Mouse (Mus musculus) forebrain, embryonic 15.5 days (tissue): ENCODE results near the gene Mageb16. TPM values are rescaled to one million over a fixed set of nuclear protein-coding genes. Genes with fewer than 3 reads are reported as not detected.

ENCODE experiments used
- ATAC-seq: fragments of 200-750 bp; cut with Nextera tagmentation; replicated peaks from 2 replicates; pipeline ENCODE4 v1.8.0; 2017; ENCODE audit warnings: mild to moderate bottlenecking, moderate TSS enrichment, moderate library complexity
- H3K27ac ChIP-seq: fragments of 300-500 bp; sonication (generic); replicated peaks from 2 replicates; pipeline ENCODE4 v1.5.1; 2015; ENCODE audit warnings: mild to moderate bottlenecking, inconsistent platforms
- H3K27me3 ChIP-seq: fragments of 300-500 bp; sonication (generic); 2 replicates; pipeline ENCODE4 v1.6.1; 2015; ENCODE audit warnings: inconsistent platforms
- H3K36me3 ChIP-seq: fragments of 300-500 bp; sonication (generic); 2 replicates; pipeline ENCODE4 v1.6.1; 2015; ENCODE audit warnings: mild to moderate bottlenecking, inconsistent platforms
- H3K4me1 ChIP-seq: fragments of 300-500 bp; sonication (generic); 2 replicates; pipeline ENCODE4 v1.6.1; 2015; ENCODE audit warnings: inconsistent platforms
- H3K4me2 ChIP-seq: fragments of 300-500 bp; sonication (generic); replicated peaks from 2 replicates; pipeline ENCODE4 v1.6.1; 2015; ENCODE audit warnings: mild to moderate bottlenecking, inconsistent platforms
- H3K4me3 ChIP-seq: fragments of 300-500 bp; sonication (generic); 2 replicates; pipeline ENCODE4 v1.5.1; 2015; ENCODE audit warnings: mild to moderate bottlenecking, inconsistent platforms
- H3K9ac ChIP-seq: fragments of 300-500 bp; sonication (generic); replicated peaks from 2 replicates; pipeline ENCODE4 v1.6.1; 2015; ENCODE audit warnings: mild to moderate bottlenecking, inconsistent platforms
- H3K9me3 ChIP-seq: fragments of 300-500 bp; sonication (generic); 2 replicates; pipeline ENCODE4 v1.6.1; 2016; ENCODE audit warnings: inconsistent platforms
- WGBS: fragments of 180-500 bp; shearing (Covaris S2); methylation state at CpG from one replicate; pipeline ENCODE4 v1.1.7; 2015; ENCODE audit warnings: mixed read lengths; 5-methylcytosine and 5-hydroxymethylcytosine counted together
- polyA plus RNA-seq: library from polyadenylated mRNA; unstranded; fragments of >200 nt; fragmentation: Nextera tagmentation; extraction: Ambion mirVana; gene quantifications from 2 replicates; pipeline ENCODE4 v1.2.1, GENCODE M21; 2015

Mageb16 gene
- polyA plus RNA-seq = 0.15 and 0.19 TPM in 2 replicates

DNA sequence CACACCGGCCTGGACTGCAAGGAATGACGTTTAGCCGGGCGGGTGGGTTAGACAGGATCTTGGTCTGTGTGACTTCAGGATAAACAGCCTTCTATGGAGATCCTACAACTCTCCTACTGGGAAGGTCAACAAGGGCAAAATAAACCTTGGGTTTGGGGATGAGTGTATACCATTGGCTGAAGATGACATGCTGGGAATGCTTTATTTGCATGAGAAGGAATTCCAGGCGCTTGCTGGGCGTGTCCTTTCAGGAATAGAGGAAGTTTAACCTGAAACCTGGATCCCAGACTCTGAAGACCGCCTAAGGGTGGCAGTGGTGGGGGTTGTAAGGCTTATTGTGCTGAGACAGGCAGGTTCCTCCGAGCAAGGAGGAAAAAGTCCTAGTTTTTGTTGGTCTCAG, at the start of gene Mageb16:
Gene Mageb16 (minus strand): TSS at position 25 of the 400 bp plus-strand sequence.
- Histone ChIP-seq H3K4me1 (no peaks in the 10 kb centered on the region), H3K27ac (no peak within 1 kb of the TSS), H3K9me3 (no peaks in the 10 kb centered on the region), H3K4me3 (no peak within 1 kb of the TSS), H3K27me3 (no peaks in the 10 kb centered on the region), H3K4me2 (no peak within 1 kb of the TSS), H3K36me3 (no peaks in the 10 kb centered on the region), H3K9ac (no peak within 1 kb of the TSS)
- 59% methylated on average over 8 of the region's 8 CpGs for WGBS
- no peak for ATAC-seq

GRCm38 (mm10) chrX:79651091-79651490, 20.1 kb downstream of the Mageb16 start:
- ATAC-seq = no peak
- Histone ChIP-seq H3K9me3 (no peaks in the 10 kb centered on the region), H3K27me3 (no peaks in the 10 kb centered on the region), H3K4me3 (no peak overlapping the region), H3K36me3 (no peaks in the 10 kb centered on the region), H3K27ac (no peak overlapping the region), H3K4me2 (no peak overlapping the region), H3K9ac (no peak overlapping the region), H3K4me1 (no peaks in the 10 kb centered on the region)
- WGBS = 35% methylated on average over 2 of the region's 2 CpGs

- no peak overlapping the region for H3K9ac ChIP-seq
- H3K27me3 ChIP-seq = no peaks in the 10 kb centered on the region
- no peaks in the 10 kb centered on the region for H3K36me3 ChIP-seq
- 89% methylated on average over 15 of the region's 15 CpGs for WGBS
- no peaks in the 10 kb centered on the region for H3K9me3 ChIP-seq
- no peak overlapping the region for H3K27ac ChIP-seq
- ATAC-seq = no peak
- H3K4me3 ChIP-seq = no peak overlapping the region
- no peak overlapping the region for H3K4me2 ChIP-seq
- H3K4me1 ChIP-seq = no peaks in the 10 kb centered on the region
Measured at GRCm38 (mm10) chrX:79635396-79635795, 35.8 kb downstream of the Mageb16 start.

DNA sequence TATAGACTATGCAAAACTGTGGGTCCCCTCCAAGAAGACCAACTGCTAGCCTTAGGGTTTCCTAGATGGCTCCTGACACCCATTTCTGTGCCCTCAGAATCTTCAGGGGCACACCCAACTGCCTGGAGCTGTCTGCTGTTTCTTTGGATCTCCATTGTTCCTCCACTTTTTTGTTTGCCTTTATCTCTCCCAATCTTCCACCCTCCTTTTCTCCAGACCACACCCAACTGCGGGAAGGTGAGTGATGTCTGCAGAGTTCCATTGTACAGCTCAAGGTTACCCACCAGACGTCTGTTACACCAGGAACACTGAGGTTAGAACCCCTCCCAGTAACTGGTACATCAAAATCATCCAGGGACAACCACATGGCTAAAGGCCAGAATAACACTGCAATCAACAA, 64.8 kb downstream of the Mageb16 start:
- 71% methylated on average over 2 of the region's 2 CpGs for WGBS
- H3K4me2 ChIP-seq = no peak overlapping the region
- H3K4me3 ChIP-seq = no peak overlapping the region
- H3K27ac ChIP-seq = no peak overlapping the region
- H3K4me1 ChIP-seq = no peaks in the 10 kb centered on the region
- no peaks in the 10 kb centered on the region for H3K36me3 ChIP-seq
- no peaks in the 10 kb centered on the region for H3K27me3 ChIP-seq
- no peaks in the 10 kb centered on the region for H3K9me3 ChIP-seq
- no peak overlapping the region for H3K9ac ChIP-seq
- ATAC-seq = no peak

Other genes with a start within 250 kb of the Mageb16 start
- gene Gm7173, start 154.2 kb downstream of the Mageb16 start, polyA plus RNA-seq = 0.98 and 1.7 TPM in 2 replicates